Mouse (Mus musculus) liver, embryonic 15.5 days (tissue): Measurements from ENCODE around the gene Terf2. TPM values are rescaled to one million over a fixed set of nuclear protein-coding genes. Genes with fewer than 3 reads are reported as not detected.

Experiments
- ATAC-seq: fragments of 200-750 bp; cut with Nextera tagmentation; 2 replicates; pipeline ENCODE4 v1.8.0; 2017; ENCODE audit warnings: moderate number of reproducible peaks, mild to moderate bottlenecking, moderate library complexity; ENCODE audit not compliant: insufficient read depth
- H3K27ac ChIP-seq: fragments of 300-500 bp; sonication (generic); replicated peaks from 2 replicates; pipeline ENCODE4 v1.5.1; 2015; ENCODE audit warnings: mild to moderate bottlenecking, inconsistent platforms
- H3K27me3 ChIP-seq: fragments of 300-500 bp; sonication (generic); 2 replicates; pipeline ENCODE4 v1.6.1; 2015; ENCODE audit warnings: mild to moderate bottlenecking, inconsistent platforms
- H3K36me3 ChIP-seq: fragments of 300-500 bp; sonication (generic); replicated peaks from 2 replicates; pipeline ENCODE4 v1.6.1; 2015; ENCODE audit warnings: moderate library complexity, mild to moderate bottlenecking, inconsistent platforms
- H3K4me1 ChIP-seq: fragments of 300-500 bp; sonication (generic); replicated peaks from 2 replicates; pipeline ENCODE4 v1.6.1; 2015; ENCODE audit warnings: inconsistent platforms
- H3K4me2 ChIP-seq: fragments of 300-500 bp; sonication (generic); 2 replicates; pipeline ENCODE4 v1.6.1; 2015; ENCODE audit warnings: moderate library complexity, mild to moderate bottlenecking, inconsistent platforms
- H3K4me3 ChIP-seq: fragments of 300-500 bp; sonication (generic); replicated peaks from 2 replicates; pipeline ENCODE4 v1.5.1; 2015; ENCODE audit warnings: mild to moderate bottlenecking, inconsistent platforms
- H3K9ac ChIP-seq: fragments of 300-500 bp; sonication (generic); 2 replicates; pipeline ENCODE4 v1.6.1; 2015; ENCODE audit warnings: moderate library complexity, mild to moderate bottlenecking, inconsistent platforms
- H3K9me3 ChIP-seq: fragments of 300-500 bp; sonication (generic); replicated peaks from 2 replicates; pipeline ENCODE4 v1.6.1; 2016; ENCODE audit warnings: inconsistent platforms
- WGBS: fragments of 180-500 bp; shearing (Covaris S2); methylation state at CpG from one replicate; pipeline ENCODE4 v1.1.7; 2015; ENCODE audit warnings: mixed read lengths; ENCODE audit not compliant: insufficient replicate concordance; 5-methylcytosine and 5-hydroxymethylcytosine counted together
- polyA plus RNA-seq: library from polyadenylated mRNA; unstranded; fragments of >200 nt; fragmentation: Nextera tagmentation; extraction: Ambion mirVana; gene quantifications from 2 replicates; pipeline ENCODE4 v1.2.1, GENCODE M21; 2015

Terf2 gene
- polyA plus RNA-seq: 6.4 and 6.8 TPM in 2 replicates

DNA sequence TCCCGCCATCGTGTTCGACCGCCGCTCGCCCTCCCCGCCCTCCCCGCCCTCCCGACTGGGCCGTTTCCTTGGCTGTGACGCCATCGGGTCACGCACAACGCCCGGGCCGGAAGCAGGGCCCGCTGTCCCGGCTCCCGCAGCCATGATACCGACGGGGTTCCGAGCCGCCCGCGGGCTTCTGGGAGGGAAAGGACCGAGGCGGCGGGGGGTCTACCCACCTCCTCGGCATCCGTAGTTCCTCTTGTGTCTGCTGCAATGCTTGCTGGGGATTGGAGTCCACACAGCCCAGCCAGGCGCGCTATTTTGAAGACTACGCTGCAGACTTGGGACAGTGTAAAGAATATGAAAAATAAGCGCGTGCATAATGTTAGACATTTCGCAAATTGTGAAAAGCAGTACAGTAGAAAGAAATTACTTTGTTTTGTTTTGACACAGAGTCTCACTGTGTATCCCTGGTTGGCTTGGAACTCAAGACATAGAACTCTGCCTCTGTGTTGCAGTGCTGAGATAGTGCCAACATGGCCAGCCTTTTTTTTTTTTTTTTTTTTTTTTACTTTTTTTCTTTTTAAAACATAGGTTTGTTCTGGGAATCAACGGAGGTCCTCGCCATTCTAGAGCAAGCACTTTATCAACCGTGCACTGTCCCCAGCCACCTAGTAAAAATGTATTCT lies at the start of gene Terf2:
Terf2 (minus strand) TSS at position 182 of the 671 bp plus-strand sequence.
- peak within 1 kb of the TSS; percentile 95 for H3K9ac ChIP-seq
- WGBS: 3% methylated on average over 38 of the region's 39 CpGs
- peak within 1 kb of the TSS; percentile 83 for H3K4me3 ChIP-seq
- H3K27ac ChIP-seq: peak within 1 kb of the TSS; percentile 93
- H3K4me1 ChIP-seq: peaks cover 26% of the 10 kb centered on the region
- H3K9me3 ChIP-seq: no peaks in the 10 kb centered on the region
- H3K4me2 ChIP-seq: peak within 1 kb of the TSS; percentile 73
- peak; percentile 91 for ATAC-seq
- no peaks in the 10 kb centered on the region for H3K27me3 ChIP-seq
- H3K36me3 ChIP-seq: peaks cover 25% of the 10 kb centered on the region

- no peaks in the 10 kb centered on the region for H3K36me3 ChIP-seq
- no peak for ATAC-seq
- no peaks in the 10 kb centered on the region for H3K9me3 ChIP-seq
- no peak overlapping the region for H3K27ac ChIP-seq
- H3K4me3 ChIP-seq: no peak overlapping the region
- no peak overlapping the region for H3K4me2 ChIP-seq
- no peak overlapping the region for H3K9ac ChIP-seq
- no peaks in the 10 kb centered on the region for H3K27me3 ChIP-seq
- 55% methylated on average over 4 of the region's 4 CpGs for WGBS
- H3K4me1 ChIP-seq: peaks cover 14% of the 10 kb centered on the region
Measured at GRCm38 (mm10) chr8:107143501-107143900, 47.2 kb upstream of the Terf2 start.

DNA sequence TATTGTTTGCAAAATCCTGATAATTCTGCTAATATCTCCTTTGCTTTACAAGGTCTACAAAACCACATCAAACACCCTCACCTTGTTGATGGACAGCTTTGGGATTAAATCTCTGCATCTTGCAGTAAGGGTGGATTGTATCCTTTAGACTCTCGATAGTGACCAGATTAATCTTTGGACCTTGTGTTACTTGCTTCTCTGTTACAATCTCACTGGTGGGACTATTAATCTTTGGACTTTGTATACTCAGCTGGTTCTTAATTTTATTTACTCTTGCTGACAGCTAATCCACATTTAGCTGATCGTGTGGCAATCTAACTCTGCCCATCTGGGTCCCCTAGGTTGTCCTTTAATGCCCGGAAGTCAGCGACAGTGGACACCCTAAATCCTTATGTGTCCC lies 46.2 kb upstream of the Terf2 start:
- no peak for ATAC-seq
- no peaks in the 10 kb centered on the region for H3K9me3 ChIP-seq
- no peaks in the 10 kb centered on the region for H3K36me3 ChIP-seq
- 70% methylated on average over 4 of the region's 4 CpGs for WGBS
- H3K4me2 ChIP-seq: no peak overlapping the region
- peaks cover 14% of the 10 kb centered on the region for H3K4me1 ChIP-seq
- no peak overlapping the region for H3K27ac ChIP-seq
- no peak overlapping the region for H3K4me3 ChIP-seq
- no peak overlapping the region for H3K9ac ChIP-seq
- no peaks in the 10 kb centered on the region for H3K27me3 ChIP-seq

DNA sequence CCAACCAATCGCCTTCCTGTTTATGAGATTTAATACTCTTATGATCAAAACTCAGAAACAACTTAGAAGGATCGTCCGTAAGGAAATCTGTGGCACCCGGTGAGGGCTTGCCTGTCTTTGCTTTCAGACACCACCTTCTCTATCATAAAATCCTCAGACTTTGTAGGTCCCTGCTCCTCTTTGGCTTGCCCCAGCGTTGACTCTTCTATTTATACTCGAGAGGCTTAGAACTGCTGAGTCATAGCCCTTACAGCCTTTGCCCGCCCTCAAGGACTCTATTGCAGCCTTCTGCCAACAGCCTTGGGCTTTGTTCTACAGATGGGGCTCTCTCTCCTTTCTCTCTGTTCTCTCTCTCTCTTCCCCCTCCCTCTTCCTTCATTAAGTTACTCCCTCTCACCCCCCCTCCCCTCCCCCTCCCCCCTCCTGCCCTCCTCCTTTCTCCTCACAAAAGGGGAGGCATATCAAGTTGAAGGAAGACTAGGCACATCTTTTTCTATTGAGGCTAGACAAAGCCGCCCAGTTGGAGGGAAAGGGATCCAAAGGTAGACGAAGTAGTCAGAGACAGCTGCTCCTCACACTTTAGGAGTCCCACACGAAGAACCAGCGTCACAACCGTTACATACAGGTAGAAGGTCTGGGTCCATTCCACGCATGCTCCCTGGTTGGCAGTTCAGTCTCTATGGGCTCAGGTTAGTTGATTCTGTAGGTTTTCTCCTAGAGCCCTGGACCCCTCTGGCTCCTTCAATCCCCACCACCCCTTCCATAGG lies 43.5 kb upstream of the Terf2 start:
- Histone ChIP-seq H3K27me3 (no peaks in the 10 kb centered on the region), H3K9me3 (no peaks in the 10 kb centered on the region), H3K36me3 (no peaks in the 10 kb centered on the region), H3K9ac (no peak overlapping the region), H3K27ac (peak overlapping the region; percentile 41), H3K4me3 (no peak overlapping the region), H3K4me2 (peak overlapping the region; percentile 30; the same call in 1 of the 2 replicates), H3K4me1 (peaks cover 14% of the 10 kb centered on the region)
- peak; percentile 83 for ATAC-seq
- WGBS: 48% methylated on average over 13 of the region's 13 CpGs

DNA sequence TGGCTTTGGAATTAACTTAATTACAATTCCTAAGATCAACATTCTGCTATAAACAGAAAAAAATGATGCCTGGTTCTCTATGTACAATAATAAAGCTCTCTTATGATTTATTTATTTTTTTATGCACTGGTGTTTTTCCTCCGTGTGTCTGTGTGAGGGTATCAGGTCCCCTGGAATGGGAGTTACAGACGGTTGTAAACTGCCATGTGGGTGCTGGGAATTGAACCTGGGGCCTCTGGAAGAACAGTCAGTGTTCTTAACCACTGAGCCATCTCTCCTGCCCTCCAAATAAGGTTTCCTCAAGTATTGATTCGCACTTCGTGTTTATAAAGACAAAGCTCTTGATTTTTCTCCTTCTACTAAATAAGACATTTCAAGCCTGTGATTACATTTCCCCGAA lies 42.0 kb upstream of the Terf2 start:
- ATAC-seq: no peak
- H3K4me1 ChIP-seq: peaks cover 14% of the 10 kb centered on the region
- H3K36me3 ChIP-seq: no peaks in the 10 kb centered on the region
- no peak overlapping the region for H3K27ac ChIP-seq
- H3K4me2 ChIP-seq: no peak overlapping the region
- 79% methylated on average over 5 of the region's 5 CpGs for WGBS
- H3K27me3 ChIP-seq: no peaks in the 10 kb centered on the region
- no peaks in the 10 kb centered on the region for H3K9me3 ChIP-seq
- no peak overlapping the region for H3K9ac ChIP-seq
- no peak overlapping the region for H3K4me3 ChIP-seq

DNA sequence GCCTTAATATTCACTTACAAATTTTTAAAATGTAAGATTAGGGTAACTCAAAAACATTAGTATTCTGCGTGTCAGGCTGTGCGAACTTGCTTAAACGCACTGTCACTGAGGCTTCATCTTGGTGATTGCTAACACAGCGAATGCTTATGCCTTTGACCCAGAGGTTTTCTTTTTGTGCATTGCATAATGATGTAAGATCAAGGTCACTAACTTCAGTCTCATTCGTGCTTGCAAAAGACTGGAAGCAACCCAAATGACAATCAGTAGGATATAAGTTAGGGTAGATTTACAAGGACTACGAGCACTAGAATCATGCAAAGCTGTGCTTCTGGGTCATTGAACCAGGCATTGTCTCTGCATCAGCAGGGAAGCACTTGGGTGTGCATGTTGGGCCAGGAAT lies 41.2 kb upstream of the Terf2 start:
- ATAC-seq: no peak

DNA sequence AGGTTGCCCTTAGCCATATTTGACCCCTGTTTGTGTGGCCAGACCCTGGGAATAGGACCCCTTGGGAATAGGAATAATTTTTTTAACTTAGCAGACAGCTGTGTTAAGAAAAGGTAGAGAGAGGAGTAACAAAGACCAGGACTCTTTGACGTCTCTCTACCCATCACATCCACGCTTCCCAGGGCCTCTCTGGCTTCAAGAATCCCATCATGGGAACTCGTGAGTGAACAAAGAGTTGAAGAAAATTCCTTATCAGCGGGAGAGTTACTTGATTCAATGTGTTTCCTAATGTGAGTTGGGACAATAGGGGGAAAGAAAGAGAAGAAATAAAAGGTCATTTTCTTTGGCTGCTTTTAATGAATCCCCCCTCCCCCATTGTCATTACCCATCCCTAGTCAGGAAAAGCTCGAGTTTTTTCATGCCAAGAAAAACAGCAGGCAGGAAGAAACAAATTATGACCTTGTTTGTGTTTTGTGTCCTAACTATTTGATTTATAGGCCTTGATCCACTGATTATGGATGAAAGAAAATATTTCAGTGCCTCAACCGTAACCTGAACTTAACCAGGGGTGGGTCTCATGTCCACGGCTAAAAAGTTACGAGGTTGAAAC lies 39.8 kb upstream of the Terf2 start:
- Histone ChIP-seq H3K4me1 (peaks cover 14% of the 10 kb centered on the region), H3K9me3 (no peaks in the 10 kb centered on the region), H3K4me2 (no peak overlapping the region), H3K27me3 (no peaks in the 10 kb centered on the region), H3K27ac (no peak overlapping the region), H3K4me3 (no peak overlapping the region), H3K9ac (no peak overlapping the region), H3K36me3 (no peaks in the 10 kb centered on the region)
- ATAC-seq: no peak
- 61% methylated on average over 8 of the region's 8 CpGs for WGBS

More for the DNA sequence above, 41.2 kb upstream of the Terf2 start:
- no peak overlapping the region for H3K4me2 ChIP-seq
- H3K9me3 ChIP-seq: no peaks in the 10 kb centered on the region
- WGBS: 81% methylated on average over 6 of the region's 6 CpGs
- no peaks in the 10 kb centered on the region for H3K36me3 ChIP-seq
- no peak overlapping the region for H3K27ac ChIP-seq
- peaks cover 14% of the 10 kb centered on the region for H3K4me1 ChIP-seq
- no peak overlapping the region for H3K4me3 ChIP-seq
- H3K27me3 ChIP-seq: no peaks in the 10 kb centered on the region
- H3K9ac ChIP-seq: no peak overlapping the region

DNA sequence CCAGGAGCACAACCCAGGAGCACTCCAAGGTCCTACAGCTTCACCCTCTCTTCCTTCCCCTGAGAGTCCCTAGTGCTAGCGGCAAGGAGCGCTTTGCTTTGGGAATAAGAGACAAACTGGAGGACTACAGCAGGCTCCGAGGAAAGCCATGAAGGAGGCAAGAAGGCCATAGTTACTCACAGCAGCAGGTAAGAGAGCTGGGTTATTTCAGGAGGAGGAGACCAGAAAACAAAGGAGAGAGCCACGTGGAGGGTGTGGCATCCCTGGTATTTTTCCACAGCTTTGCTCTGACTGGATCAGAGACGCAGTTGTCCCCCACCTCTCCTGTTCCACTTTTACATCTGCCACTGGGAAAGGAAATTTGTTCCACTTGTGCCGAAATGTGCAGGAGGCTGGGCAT lies 37.5 kb upstream of the Terf2 start:
- no peak overlapping the region for H3K4me2 ChIP-seq
- 58% methylated on average over 6 of the region's 6 CpGs for WGBS
- 0 out of 2 replicates have a peak, but pooled peaks cover 6% of the 10 kb centered on the region for H3K4me1 ChIP-seq
- no peak overlapping the region for H3K4me3 ChIP-seq
- no peaks in the 10 kb centered on the region for H3K36me3 ChIP-seq
- H3K9ac ChIP-seq: no peak overlapping the region
- H3K27me3 ChIP-seq: no peaks in the 10 kb centered on the region
- ATAC-seq: no peak
- no peak overlapping the region for H3K27ac ChIP-seq
- H3K9me3 ChIP-seq: no peaks in the 10 kb centered on the region

GRCm38 (mm10) chr8:107132581-107133491 lies 36.5 kb upstream of the Terf2 start:
- Histone ChIP-seq H3K4me1 (0 out of 2 replicates have a peak, but pooled peaks cover 6% of the 10 kb centered on the region), H3K9me3 (no peaks in the 10 kb centered on the region), H3K9ac (no peak overlapping the region), H3K4me2 (no peak overlapping the region), H3K27ac (no peak overlapping the region), H3K4me3 (no peak overlapping the region), H3K27me3 (no peaks in the 10 kb centered on the region), H3K36me3 (no peaks in the 10 kb centered on the region)
- WGBS: 68% methylated on average over 24 of the region's 24 CpGs
- ATAC-seq: no peak

- no peak overlapping the region for H3K27ac ChIP-seq
- ATAC-seq: no peak
- H3K4me1 ChIP-seq: 0 out of 2 replicates have a peak, but pooled peaks cover 6% of the 10 kb centered on the region
- no peaks in the 10 kb centered on the region for H3K36me3 ChIP-seq
- no peak overlapping the region for H3K4me2 ChIP-seq
- WGBS: 63% methylated on average over 6 of the region's 6 CpGs
- no peaks in the 10 kb centered on the region for H3K27me3 ChIP-seq
- H3K9me3 ChIP-seq: no peaks in the 10 kb centered on the region
- H3K4me3 ChIP-seq: no peak overlapping the region
- no peak overlapping the region for H3K9ac ChIP-seq
Measured at GRCm38 (mm10) chr8:107130028-107130427, 33.7 kb upstream of the Terf2 start.
